Mouse (Mus musculus) limb, embryonic 13.5 days (tissue): ENCODE results near the gene Taar8c. TPM values are rescaled to one million over a fixed set of nuclear protein-coding genes. Genes with fewer than 3 reads are reported as not detected.
"Not testable (repeated sequence)": the region's sequence is repeated elsewhere in the genome, so short reads cannot be mapped to it uniquely, and the experiment has no call there.

ENCODE experiments used
- ATAC-seq: fragments of 200-750 bp; cut with Nextera tagmentation; 2 replicates; pipeline ENCODE4 v1.8.0; 2017; ENCODE audit warnings: low read depth, moderate number of reproducible peaks, moderate TSS enrichment; ENCODE audit not compliant: low FRiP score
- H3K27ac ChIP-seq: fragments of 300-500 bp; sonication (generic); 2 replicates; pipeline ENCODE4 v1.5.1; 2015; ENCODE audit warnings: inconsistent platforms, mild to moderate bottlenecking, moderate library complexity
- H3K27me3 ChIP-seq: fragments of 300-500 bp; sonication (generic); 2 replicates; pipeline ENCODE4 v1.6.1; 2015; ENCODE audit warnings: mild to moderate bottlenecking, inconsistent platforms
- H3K36me3 ChIP-seq: fragments of 300-500 bp; sonication (generic); 2 replicates; pipeline ENCODE4 v1.6.1; 2015; ENCODE audit warnings: inconsistent platforms, mild to moderate bottlenecking, moderate library complexity
- H3K4me1 ChIP-seq: fragments of 300-500 bp; sonication (generic); 2 replicates; pipeline ENCODE4 v1.6.1; 2015; ENCODE audit warnings: inconsistent platforms
- H3K4me2 ChIP-seq: fragments of 300-500 bp; sonication (generic); replicated peaks from 2 replicates; pipeline ENCODE4 v1.6.1; 2015; ENCODE audit warnings: inconsistent platforms, mild to moderate bottlenecking, moderate library complexity
- H3K4me3 ChIP-seq: fragments of 300-500 bp; sonication (generic); 2 replicates; pipeline ENCODE4 v1.5.1; 2015; ENCODE audit warnings: moderate library complexity, mild to moderate bottlenecking, inconsistent platforms
- H3K9ac ChIP-seq: fragments of 300-500 bp; sonication (generic); 2 replicates; pipeline ENCODE4 v1.6.1; 2015; ENCODE audit warnings: mild to moderate bottlenecking, inconsistent platforms
- H3K9me3 ChIP-seq: fragments of 300-500 bp; sonication (generic); 2 replicates; pipeline ENCODE4 v1.6.1; 2016; ENCODE audit warnings: inconsistent platforms
- WGBS: fragments of 180-500 bp; shearing (Covaris S2); methylation state at CpG from one replicate; pipeline ENCODE4 v1.1.7; 2015; 5-methylcytosine and 5-hydroxymethylcytosine counted together
- polyA plus RNA-seq: library from polyadenylated mRNA; unstranded; fragments of >200 nt; fragmentation: Nextera tagmentation; extraction: Ambion mirVana; gene quantifications from 2 replicates; pipeline ENCODE4 v1.2.1, GENCODE M21; 2015

Gene Taar8c
- not detected in 2 replicates for polyA plus RNA-seq

GRCm38 (mm10) chr10:24101812-24102211 lies at the start of gene Taar8c:
Gene Taar8c (minus strand): TSS chr10:24101912.
- not testable (repeated sequence) for H3K27ac ChIP-seq, H3K4me3 ChIP-seq, H3K4me2 ChIP-seq, H3K4me1 ChIP-seq, H3K9me3 ChIP-seq, H3K27me3 ChIP-seq, H3K36me3 ChIP-seq, H3K9ac ChIP-seq, ATAC-seq
- 84% methylated on average over 1 of the region's 3 CpGs for WGBS

- 38% methylated on average over 7 of the region's 7 CpGs for WGBS
Observed at GRCm38 (mm10) chr10:24150086-24150485, 48.4 kb upstream of the Taar8c start.

GRCm38 (mm10) chr10:24149135-24149781 lies 47.5 kb upstream of the Taar8c start, which contains the start of gene Stx7:
Gene Stx7 (plus strand): TSS chr10:24149302.
- H3K4me2 ChIP-seq, result peak within 1 kb of the TSS; percentile 66
- WGBS, result under 1% methylated on average over 45 of the region's 45 CpGs
- ATAC-seq, result peak; percentile 94

More at GRCm38 (mm10) chr10:24150086-24150485, 48.4 kb upstream of the Taar8c start:
- Histone ChIP-seq H3K9ac (0 out of 2 replicates have a peak overlapping the region, but pooled peaks have one; percentile 13), H3K27me3 (no peaks in the 10 kb centered on the region), H3K4me2 (peak overlapping the region; percentile 66), H3K27ac (no peak overlapping the region), H3K4me1 (peaks cover 8% of the 10 kb centered on the region), H3K4me3 (peak overlapping the region; percentile 81), H3K9me3 (no peaks in the 10 kb centered on the region), H3K36me3 (peaks cover under 1% of the 10 kb centered on the region; the same call in 1 of the 2 replicates)
- no peak for ATAC-seq

GRCm38 (mm10) chr10:24142735-24143134 lies 41.0 kb upstream of the Taar8c start:
- no peak overlapping the region for H3K9ac ChIP-seq
- H3K27ac ChIP-seq, result no peak overlapping the region
- 78% methylated on average over 3 of the region's 3 CpGs for WGBS
- H3K36me3 ChIP-seq, result no peaks in the 10 kb centered on the region
- 0 out of 2 replicates have a peak, but pooled peaks cover 2% of the 10 kb centered on the region for H3K4me1 ChIP-seq
- no peak for ATAC-seq
- no peak overlapping the region for H3K4me2 ChIP-seq
- no peaks in the 10 kb centered on the region for H3K27me3 ChIP-seq
- no peak overlapping the region for H3K4me3 ChIP-seq
- H3K9me3 ChIP-seq, result no peaks in the 10 kb centered on the region

More at GRCm38 (mm10) chr10:24149135-24149781, 47.5 kb upstream of the Taar8c start, which contains the start of gene Stx7:
- Histone ChIP-seq H3K9ac (peak within 1 kb of the TSS; percentile 83), H3K36me3 (no peaks in the 10 kb centered on the region; the same call in 1 of the 2 replicates), H3K27ac (peak within 1 kb of the TSS; percentile 28; the same call in 1 of the 2 replicates), H3K27me3 (no peaks in the 10 kb centered on the region), H3K4me3 (peak within 1 kb of the TSS; percentile 81), H3K4me1 (peaks cover 8% of the 10 kb centered on the region), H3K9me3 (no peaks in the 10 kb centered on the region)

GRCm38 (mm10) chr10:24138623-24139261 lies 37.0 kb upstream of the Taar8c start:
- no peaks in the 10 kb centered on the region for H3K36me3 ChIP-seq
- no peaks in the 10 kb centered on the region for H3K27me3 ChIP-seq
- H3K4me1 ChIP-seq, result 0 out of 2 replicates have a peak, but pooled peaks cover 2% of the 10 kb centered on the region
- 64% methylated on average over 2 of the region's 2 CpGs for WGBS
- H3K4me2 ChIP-seq, result no peak overlapping the region
- no peak overlapping the region for H3K4me3 ChIP-seq
- H3K9me3 ChIP-seq, result no peaks in the 10 kb centered on the region
- H3K27ac ChIP-seq, result no peak overlapping the region
- no peak overlapping the region for H3K9ac ChIP-seq
- ATAC-seq, result no peak

- WGBS, result 49% methylated on average over 7 of the region's 7 CpGs
- Histone ChIP-seq H3K9ac (no peak overlapping the region), H3K36me3 (no peaks in the 10 kb centered on the region), H3K4me3 (no peak overlapping the region), H3K27ac (no peak overlapping the region), H3K9me3 (no peaks in the 10 kb centered on the region), H3K27me3 (no peaks in the 10 kb centered on the region), H3K4me2 (no peak overlapping the region), H3K4me1 (peaks cover 10% of the 10 kb centered on the region)
- ATAC-seq, result no peak
Observed at GRCm38 (mm10) chr10:24134071-24134645, 32.4 kb upstream of the Taar8c start.

- Histone ChIP-seq H3K27me3 (no peaks in the 10 kb centered on the region), H3K27ac (no peak overlapping the region), H3K4me2 (no peak overlapping the region), H3K4me3 (no peak overlapping the region), H3K36me3 (no peaks in the 10 kb centered on the region), H3K4me1 (peaks cover 10% of the 10 kb centered on the region), H3K9ac (no peak overlapping the region), H3K9me3 (no peaks in the 10 kb centered on the region)
- no peak for ATAC-seq
- WGBS, result 49% methylated on average over 2 of the region's 2 CpGs
Observed at GRCm38 (mm10) chr10:24133132-24133531, 31.4 kb upstream of the Taar8c start.

GRCm38 (mm10) chr10:24132273-24132672 lies 30.6 kb upstream of the Taar8c start:
- 14% methylated on average over 5 of the region's 5 CpGs for WGBS
- H3K9ac ChIP-seq, result no peak overlapping the region
- no peak; the same call in 1 of the 2 replicates for ATAC-seq

GRCm38 (mm10) chr10:24131451-24132262 lies 29.9 kb upstream of the Taar8c start:
- peak overlapping the region; percentile 54 for H3K4me2 ChIP-seq
- H3K4me3 ChIP-seq, result peak overlapping the region; percentile 27; the same call in 1 of the 2 replicates
- H3K4me1 ChIP-seq, result peaks cover 10% of the 10 kb centered on the region
- no peaks in the 10 kb centered on the region for H3K9me3 ChIP-seq
- ATAC-seq, result peak; percentile 82
- no peaks in the 10 kb centered on the region for H3K27me3 ChIP-seq
- no peak overlapping the region for H3K9ac ChIP-seq
- no peaks in the 10 kb centered on the region for H3K36me3 ChIP-seq
- WGBS, result 12% methylated on average over 9 of the region's 9 CpGs
- H3K27ac ChIP-seq, result no peak overlapping the region

More at GRCm38 (mm10) chr10:24132273-24132672, 30.6 kb upstream of the Taar8c start:
- 0 out of 2 replicates have a peak overlapping the region, but pooled peaks have one; percentile 3 for H3K27ac ChIP-seq
- peaks cover 10% of the 10 kb centered on the region for H3K4me1 ChIP-seq
- H3K36me3 ChIP-seq, result no peaks in the 10 kb centered on the region
- no peak overlapping the region; the same call in 1 of the 2 replicates for H3K4me2 ChIP-seq
- no peaks in the 10 kb centered on the region for H3K27me3 ChIP-seq
- H3K9me3 ChIP-seq, result no peaks in the 10 kb centered on the region
- H3K4me3 ChIP-seq, result no peak overlapping the region

GRCm38 (mm10) chr10:24111116-24111778 lies 9.5 kb upstream of the Taar8c start:
- no peaks in the 10 kb centered on the region for H3K36me3 ChIP-seq
- H3K4me2 ChIP-seq, result no peak overlapping the region
- no peaks in the 10 kb centered on the region for H3K4me1 ChIP-seq
- no peak overlapping the region for H3K9ac ChIP-seq
- H3K27ac ChIP-seq, result no peak overlapping the region
- H3K27me3 ChIP-seq, result no peaks in the 10 kb centered on the region
- 48% methylated on average over 6 of the region's 6 CpGs for WGBS
- H3K9me3 ChIP-seq, result peaks cover 7% of the 10 kb centered on the region; the same call in 1 of the 2 replicates
- no peak overlapping the region for H3K4me3 ChIP-seq
- ATAC-seq, result no peak

GRCm38 (mm10) chr10:24109434-24109833 lies 7.7 kb upstream of the Taar8c start, which contains the start of gene Taar9:
Gene Taar9 (minus strand): TSS chr10:24109534.
- not testable (repeated sequence) for H3K4me1 ChIP-seq, H3K27ac ChIP-seq, H3K4me3 ChIP-seq, H3K27me3 ChIP-seq, H3K36me3 ChIP-seq, H3K9me3 ChIP-seq, H3K4me2 ChIP-seq, H3K9ac ChIP-seq, ATAC-seq
- 77% methylated on average over 8 of the region's 8 CpGs for WGBS
